Mouse (Mus musculus): ENCODE data around the gene Musk.

Gene Musk

DNA sequence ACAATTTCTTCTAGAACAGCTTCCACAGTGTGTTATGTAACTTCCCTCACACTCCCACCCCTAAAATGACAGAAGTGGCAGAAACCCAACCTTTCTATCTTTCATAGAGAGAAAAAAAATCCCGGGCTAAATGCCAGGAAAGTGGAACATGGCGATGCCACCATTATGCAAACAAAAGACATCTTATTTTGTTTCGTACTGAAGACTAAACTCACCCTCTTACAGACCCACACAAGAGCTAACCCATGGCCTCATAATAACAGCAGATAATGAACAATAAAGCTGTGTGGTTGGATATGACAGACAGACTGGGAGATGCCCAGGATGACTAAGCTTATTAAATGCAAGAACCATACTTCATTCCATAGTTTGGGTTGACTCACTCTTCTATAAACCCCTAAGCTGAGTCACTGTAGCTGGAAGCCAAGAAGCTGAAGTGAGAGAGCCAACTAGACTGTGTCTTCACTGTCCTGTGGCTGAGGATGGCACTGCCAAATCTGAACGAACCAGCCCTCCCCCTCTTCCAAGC is 116.3 kb downstream of the Musk start:
- no peak for ATAC-seq (ENCODE audit: insufficient number of reproducible peaks, low FRiP score, low TSS enrichment)

GRCm38 (mm10) chr4:58413188-58414185 is 127.7 kb downstream of the Musk start:
- no peak for ATAC-seq (ENCODE audit: insufficient number of reproducible peaks, low FRiP score, low TSS enrichment)

GRCm38 (mm10) chr4:58415537-58415936 is 129.8 kb downstream of the Musk start:
- no peak for ATAC-seq (ENCODE audit: insufficient number of reproducible peaks, low FRiP score, low TSS enrichment)

DNA sequence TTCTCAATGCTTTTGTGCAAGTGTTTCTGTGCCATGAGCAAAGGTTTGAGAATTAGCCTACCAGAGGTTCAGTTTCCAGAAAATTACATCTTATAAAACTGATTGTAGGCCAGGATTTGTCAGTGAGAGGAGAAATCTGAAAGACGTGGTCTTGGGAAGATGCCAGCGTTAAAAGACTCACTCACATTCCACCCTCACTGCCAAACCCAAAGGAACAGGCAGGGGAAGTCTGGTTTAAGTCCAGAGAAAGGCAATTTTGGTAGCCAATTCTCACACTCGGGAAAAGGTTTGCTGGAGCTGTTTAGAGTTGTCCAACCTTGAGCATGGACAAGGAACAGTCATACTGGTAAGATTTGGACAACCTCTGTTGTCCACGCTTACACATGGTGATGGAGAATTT is 131.6 kb downstream of the Musk start:
- no peak for ATAC-seq (ENCODE audit: insufficient number of reproducible peaks, low FRiP score, low TSS enrichment)

- no peak for ATAC-seq (ENCODE audit: insufficient number of reproducible peaks, low FRiP score, low TSS enrichment)
Observed at GRCm38 (mm10) chr4:58419225-58419624, 133.5 kb downstream of the Musk start.

DNA sequence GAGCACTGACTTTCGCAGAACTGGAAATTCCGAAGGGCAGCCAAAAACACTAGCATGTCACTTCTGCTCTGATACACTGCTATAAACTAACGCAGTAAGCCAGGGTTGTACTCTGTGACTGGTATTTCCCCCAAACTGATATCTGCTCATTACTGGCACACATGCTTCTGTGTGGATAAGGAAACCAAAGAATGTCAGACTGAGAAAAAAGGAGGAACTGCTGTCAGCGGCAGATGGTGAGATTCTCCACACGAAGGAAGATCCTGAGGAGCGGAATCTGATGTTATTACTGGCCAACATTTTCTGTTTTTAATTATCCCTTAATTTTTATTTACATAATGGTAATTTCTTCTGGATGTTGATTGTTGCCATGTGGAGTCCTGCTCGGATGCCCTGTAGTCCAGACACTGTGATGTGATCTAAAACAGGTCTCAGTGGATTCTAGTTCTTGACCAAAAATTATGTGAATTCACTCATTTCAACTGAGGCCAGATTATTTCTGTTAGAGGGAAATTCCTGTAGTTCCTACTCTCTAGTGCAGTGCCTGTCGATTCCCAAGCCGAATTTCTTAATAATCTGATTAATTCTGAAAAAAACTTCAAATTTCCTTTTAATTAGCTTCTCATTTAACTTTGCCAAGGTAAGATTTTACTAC is 137.6 kb downstream of the Musk start:
- ATAC-seq (ENCODE audit: insufficient number of reproducible peaks, low FRiP score, low TSS enrichment) = no peak
